Mouse (Mus musculus): Measurements from ENCODE around the gene Ep400. TPM values are rescaled to one million over a fixed set of nuclear protein-coding genes. Genes with fewer than 3 reads are reported as not detected.
"Not testable (repeated sequence)": the region's sequence is repeated elsewhere in the genome, so short reads cannot be mapped to it uniquely, and the experiment has no call there.

Ep400 gene
- polyA plus RNA-seq, 1 experiment from 2014 or later = 45.6 TPM

GRCm38 (mm10) chr5:110733231-110733823, 37.2 kb downstream of the Ep400 start:
- H3K9ac ChIP-seq (ENCODE audit: low read length) = no peak overlapping the region
- H3K27ac ChIP-seq (replicated peaks; ENCODE audit: low read depth, low read length) = no peak overlapping the region
- WGBS = 93% methylated on average over 4 of the region's 4 CpGs
- H3K9me3 ChIP-seq (ENCODE audit: control insufficient read depth, low read length) = no peaks in the 10 kb centered on the region
- no peak for DNase-seq (ENCODE audit: low spot score)
- H3K36me3 ChIP-seq (ENCODE audit: control insufficient read depth, insufficient read depth, low read length) = peaks cover 24% of the 10 kb centered on the region
- ATAC-seq (ENCODE audit: insufficient number of reproducible peaks, low FRiP score, low TSS enrichment, low read depth) = no peak
- H3K4me1 ChIP-seq (ENCODE audit: control insufficient read depth, insufficient read depth, low read length) = no peaks in the 10 kb centered on the region
- H3K4me3 ChIP-seq (ENCODE audit: low read depth, low read length) = no peak overlapping the region
- no peaks in the 10 kb centered on the region for H3K27me3 ChIP-seq (ENCODE audit: control insufficient read depth, insufficient read depth, low read length)
- no peak overlapping the region for H3K4me2 ChIP-seq (ENCODE audit: low read depth, severe bottlenecking)

- Histone ChIP-seq H3K36me3 (ENCODE audit: control insufficient read depth, insufficient read depth, low read length) (peaks cover 21% of the 10 kb centered on the region), H3K4me1 (ENCODE audit: control insufficient read depth, insufficient read depth, low read length) (no peaks in the 10 kb centered on the region), H3K4me3 (ENCODE audit: low read depth, low read length) (no peak overlapping the region), H3K9ac (ENCODE audit: low read length) (no peak overlapping the region), H3K9me3 (ENCODE audit: control insufficient read depth, low read length) (no peaks in the 10 kb centered on the region), H3K27me3 (ENCODE audit: control insufficient read depth, insufficient read depth, low read length) (no peaks in the 10 kb centered on the region), H3K27ac (replicated peaks; ENCODE audit: low read depth, low read length) (no peak overlapping the region), H3K4me2 (ENCODE audit: low read depth, severe bottlenecking) (no peak overlapping the region)
- no peak for DNase-seq (ENCODE audit: low spot score)
- 90% methylated on average over 2 of the region's 2 CpGs for WGBS
- ATAC-seq (ENCODE audit: insufficient number of reproducible peaks, low FRiP score, low TSS enrichment, low read depth) = no peak
Observed at GRCm38 (mm10) chr5:110731227-110731626, 39.3 kb downstream of the Ep400 start.

GRCm38 (mm10) chr5:110727850-110728249, 42.7 kb downstream of the Ep400 start:
- H3K4me1 ChIP-seq (ENCODE audit: control insufficient read depth, insufficient read depth, low read length) = no peaks in the 10 kb centered on the region
- H3K9me3 ChIP-seq (ENCODE audit: control insufficient read depth, low read length) = no peaks in the 10 kb centered on the region
- no peak overlapping the region for H3K4me2 ChIP-seq (ENCODE audit: low read depth, severe bottlenecking)
- H3K27me3 ChIP-seq (ENCODE audit: control insufficient read depth, insufficient read depth, low read length) = no peaks in the 10 kb centered on the region
- H3K36me3 ChIP-seq (ENCODE audit: control insufficient read depth, insufficient read depth, low read length) = peaks cover 16% of the 10 kb centered on the region
- ATAC-seq (ENCODE audit: insufficient number of reproducible peaks, low FRiP score, low TSS enrichment, low read depth) (no peak), DNase-seq (ENCODE audit: low spot score) (no peak)
- no peak overlapping the region for H3K27ac ChIP-seq (replicated peaks; ENCODE audit: low read depth, low read length)
- H3K9ac ChIP-seq (ENCODE audit: low read length) = no peak overlapping the region
- WGBS = 93% methylated on average over 1 of the region's 1 CpGs
- no peak overlapping the region for H3K4me3 ChIP-seq (ENCODE audit: low read depth, low read length)

GRCm38 (mm10) chr5:110723543-110723942, 47.0 kb downstream of the Ep400 start:
- Histone ChIP-seq H3K27me3 (ENCODE audit: control insufficient read depth, insufficient read depth, low read length) (no peaks in the 10 kb centered on the region), H3K36me3 (ENCODE audit: control insufficient read depth, insufficient read depth, low read length) (peaks cover 12% of the 10 kb centered on the region; the same call in 1 of the 2 replicates), H3K4me2 (ENCODE audit: low read depth, severe bottlenecking) (no peak overlapping the region), H3K9ac (ENCODE audit: low read length) (no peak overlapping the region), H3K9me3 (ENCODE audit: control insufficient read depth, low read length) (no peaks in the 10 kb centered on the region), H3K4me3 (ENCODE audit: low read depth, low read length) (no peak overlapping the region), H3K27ac (replicated peaks; ENCODE audit: low read depth, low read length) (no peak overlapping the region), H3K4me1 (ENCODE audit: control insufficient read depth, insufficient read depth, low read length) (no peaks in the 10 kb centered on the region)
- DNase-seq (ENCODE audit: low spot score) = no peak
- no peak for ATAC-seq (ENCODE audit: insufficient number of reproducible peaks, low FRiP score, low TSS enrichment, low read depth)
- WGBS = 88% methylated on average over 2 of the region's 2 CpGs

GRCm38 (mm10) chr5:110721463-110721862, 49.1 kb downstream of the Ep400 start:
- not testable (repeated sequence) for H3K9ac ChIP-seq (ENCODE audit: low read length); H3K4me1 ChIP-seq (ENCODE audit: control insufficient read depth, insufficient read depth, low read length); ATAC-seq (ENCODE audit: insufficient number of reproducible peaks, low FRiP score, low TSS enrichment, low read depth); H3K4me3 ChIP-seq (ENCODE audit: low read depth, low read length); H3K9me3 ChIP-seq (ENCODE audit: control insufficient read depth, low read length); H3K27ac ChIP-seq (replicated peaks; ENCODE audit: low read depth, low read length); DNase-seq (ENCODE audit: low spot score); H3K27me3 ChIP-seq (ENCODE audit: control insufficient read depth, insufficient read depth, low read length); H3K4me2 ChIP-seq (ENCODE audit: low read depth, severe bottlenecking)
- WGBS = 84% methylated on average over 1 of the region's 1 CpGs
- peaks cover 19% of the 10 kb centered on the region; the same call in 1 of the 2 replicates for H3K36me3 ChIP-seq (ENCODE audit: control insufficient read depth, insufficient read depth, low read length)

- Histone ChIP-seq H3K27ac (replicated peaks; ENCODE audit: low read depth, low read length) (no peak overlapping the region), H3K4me2 (ENCODE audit: low read depth, severe bottlenecking) (no peak overlapping the region)
Observed at GRCm38 (mm10) chr5:110711455-110711854, 59.1 kb downstream of the Ep400 start.

GRCm38 (mm10) chr5:110709256-110709655, 61.3 kb downstream of the Ep400 start:
- Histone ChIP-seq H3K9me3 (ENCODE audit: control insufficient read depth, low read length) (no peaks in the 10 kb centered on the region), H3K9ac (ENCODE audit: low read length) (no peak overlapping the region), H3K27me3 (ENCODE audit: control insufficient read depth, insufficient read depth, low read length) (no peaks in the 10 kb centered on the region), H3K36me3 (ENCODE audit: control insufficient read depth, insufficient read depth, low read length) (peaks cover 26% of the 10 kb centered on the region; the same call in 1 of the 2 replicates), H3K4me1 (ENCODE audit: control insufficient read depth, insufficient read depth, low read length) (no peaks in the 10 kb centered on the region), H3K4me2 (ENCODE audit: low read depth, severe bottlenecking) (no peak overlapping the region), H3K4me3 (ENCODE audit: low read depth, low read length) (no peak overlapping the region), H3K27ac (replicated peaks; ENCODE audit: low read depth, low read length) (no peak overlapping the region)
- ATAC-seq (ENCODE audit: insufficient number of reproducible peaks, low FRiP score, low TSS enrichment, low read depth) = no peak
- DNase-seq (ENCODE audit: low spot score) = no peak
- WGBS = 97% methylated on average over 4 of the region's 4 CpGs

More at GRCm38 (mm10) chr5:110711455-110711854, 59.1 kb downstream of the Ep400 start:
- WGBS = 92% methylated on average over 2 of the region's 2 CpGs
- H3K27me3 ChIP-seq (ENCODE audit: control insufficient read depth, insufficient read depth, low read length) = no peaks in the 10 kb centered on the region
- no peak for DNase-seq (ENCODE audit: low spot score)
- no peak for ATAC-seq (ENCODE audit: insufficient number of reproducible peaks, low FRiP score, low TSS enrichment, low read depth)
- no peaks in the 10 kb centered on the region for H3K9me3 ChIP-seq (ENCODE audit: control insufficient read depth, low read length)
- no peak overlapping the region for H3K4me3 ChIP-seq (ENCODE audit: low read depth, low read length)
- no peak overlapping the region for H3K9ac ChIP-seq (ENCODE audit: low read length)
- no peaks in the 10 kb centered on the region for H3K4me1 ChIP-seq (ENCODE audit: control insufficient read depth, insufficient read depth, low read length)
- peaks cover 16% of the 10 kb centered on the region; the same call in 1 of the 2 replicates for H3K36me3 ChIP-seq (ENCODE audit: control insufficient read depth, insufficient read depth, low read length)

GRCm38 (mm10) chr5:110704004-110704403, 66.5 kb downstream of the Ep400 start:
- H3K36me3 ChIP-seq (ENCODE audit: control insufficient read depth, insufficient read depth, low read length) = peaks cover 26% of the 10 kb centered on the region; the same call in 1 of the 2 replicates
- 88% methylated on average over 1 of the region's 1 CpGs for WGBS

GRCm38 (mm10) chr5:110698617-110699016, 71.9 kb downstream of the Ep400 start:
- Histone ChIP-seq H3K36me3 (ENCODE audit: control insufficient read depth, insufficient read depth, low read length) (peaks cover 29% of the 10 kb centered on the region), H3K27me3 (ENCODE audit: control insufficient read depth, insufficient read depth, low read length) (no peaks in the 10 kb centered on the region), H3K27ac (replicated peaks; ENCODE audit: low read depth, low read length) (no peak overlapping the region), H3K9me3 (ENCODE audit: control insufficient read depth, low read length) (no peaks in the 10 kb centered on the region), H3K4me3 (ENCODE audit: low read depth, low read length) (no peak overlapping the region), H3K4me1 (ENCODE audit: control insufficient read depth, insufficient read depth, low read length) (no peaks in the 10 kb centered on the region), H3K9ac (ENCODE audit: low read length) (no peak overlapping the region), H3K4me2 (ENCODE audit: low read depth, severe bottlenecking) (no peak overlapping the region)
- 90% methylated on average over 4 of the region's 4 CpGs for WGBS
- DNase-seq (ENCODE audit: low spot score) = no peak
- no peak for ATAC-seq (ENCODE audit: insufficient number of reproducible peaks, low FRiP score, low TSS enrichment, low read depth)

More at GRCm38 (mm10) chr5:110704004-110704403, 66.5 kb downstream of the Ep400 start:
- H3K27ac ChIP-seq (replicated peaks; ENCODE audit: low read depth, low read length) = no peak overlapping the region
- ATAC-seq (ENCODE audit: insufficient number of reproducible peaks, low FRiP score, low TSS enrichment, low read depth) (no peak), DNase-seq (ENCODE audit: low spot score) (no peak)
- H3K9me3 ChIP-seq (ENCODE audit: control insufficient read depth, low read length) = no peaks in the 10 kb centered on the region
- H3K4me1 ChIP-seq (ENCODE audit: control insufficient read depth, insufficient read depth, low read length) = no peaks in the 10 kb centered on the region
- no peaks in the 10 kb centered on the region for H3K27me3 ChIP-seq (ENCODE audit: control insufficient read depth, insufficient read depth, low read length)
- H3K4me2 ChIP-seq (ENCODE audit: low read depth, severe bottlenecking) = no peak overlapping the region
- H3K9ac ChIP-seq (ENCODE audit: low read length) = no peak overlapping the region
- H3K4me3 ChIP-seq (ENCODE audit: low read depth, low read length) = no peak overlapping the region
